ENCODE assay signal across 13 mouse cellular contexts in the genomic region with DNA sequence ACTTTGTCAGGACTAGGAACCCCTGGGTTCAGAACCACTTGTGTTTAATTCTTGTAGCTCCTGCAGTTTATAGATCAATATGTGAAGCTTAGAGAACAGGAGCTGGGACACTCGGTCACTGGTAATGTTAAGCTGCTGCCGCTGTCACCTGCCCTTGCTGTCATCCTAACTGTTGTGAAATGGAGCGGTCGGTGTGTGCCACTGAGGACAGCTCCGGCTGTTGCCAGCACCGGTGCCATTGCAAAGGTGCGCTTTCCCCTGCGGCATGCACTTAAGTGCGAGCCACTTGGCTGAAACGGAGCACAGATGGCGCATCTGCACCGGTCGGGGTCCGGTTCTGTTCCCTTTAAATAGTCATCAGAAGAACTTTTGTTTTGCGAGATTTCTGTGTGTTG.
"Had no signal": no experiment of that assay in that cellular context is flagged by ENCODE, and none has a peak within 500 bp of the region (broad histone marks: within the 10 kb centered on the region; RNA-seq: fewer than 3 reads in every experiment).

No protein-coding gene starts in this region.

- ATAC-seq: midbrain, embryonic 13.5 days had no signal

- H3K27me3 ChIP-seq: kidney, embryonic 15.5 days; limb, embryonic 12.5 days; midbrain, embryonic 13.5 days; neural tube, embryonic 15.5 days had no signal

- H3K4me3 ChIP-seq: kidney, embryonic 15.5 days; limb, embryonic 12.5 days; liver, embryonic 13.5 days; midbrain, embryonic 13.5 days; myocyte; neural tube, embryonic 15.5 days had no signal

- H3K36me3 ChIP-seq: liver, embryonic 13.5 days; midbrain, embryonic 13.5 days; neural tube, embryonic 15.5 days had no signal

- H3K9me3 ChIP-seq: kidney, embryonic 15.5 days; limb, embryonic 12.5 days; liver, embryonic 13.5 days; midbrain, embryonic 13.5 days; neural tube, embryonic 15.5 days had no signal

- H3K27ac ChIP-seq: kidney, embryonic 15.5 days; limb, embryonic 12.5 days; liver, embryonic 13.5 days; midbrain, embryonic 13.5 days; neural tube, embryonic 15.5 days had no signal

- H3K9ac ChIP-seq: kidney, embryonic 15.5 days; limb, embryonic 12.5 days; liver, embryonic 13.5 days; midbrain, embryonic 13.5 days; neural tube, embryonic 15.5 days had no signal

- DNase-seq: kidney, postnatal 25 days; layer of hippocampus, adult 9-11 months; liver, embryonic 13.5 days; lung, adult 2 months; lung, postnatal 36 days; right cerebral cortex, adult 18-20 months; right cerebral cortex, postnatal 25 days; thymus, postnatal 36 days had no signal

- H3K4me2 ChIP-seq: kidney, embryonic 15.5 days; limb, embryonic 12.5 days; liver, embryonic 13.5 days; midbrain, embryonic 13.5 days; neural tube, embryonic 15.5 days had no signal
